Mouse (Mus musculus): Measurements from ENCODE around the gene Aes.

- TF ChIP-seq CTCF (IDR thresholded peaks at IDR 0.05; ENCODE audit: low read depth) (no peak), EP300 (optimal IDR thresholded peaks at IDR 0.05) (no peak)
Observed at GRCm38 (mm10) chr10:81598342-81598741, 39.1 kb downstream of the Aes start.
